Mouse (Mus musculus): ENCODE measurements around the gene Slco2a1. TPM values are rescaled to one million over a fixed set of nuclear protein-coding genes. Genes with fewer than 3 reads are reported as not detected.

Gene Slco2a1
- polyA plus RNA-seq, 1 experiment from 2014 or later = 1.2 TPM

- DNase-seq (ENCODE audit: low spot score) = no peak
- no peak overlapping the region for H3K4me3 ChIP-seq
These were observed 35.6 kb downstream of the Slco2a1 start for GRCm38 (mm10) chr9:103024116-103024515.

GRCm38 (mm10) chr9:103027150-103027889 is 38.8 kb downstream of the Slco2a1 start:
- Histone ChIP-seq H3K9me3 (no peaks in the 10 kb centered on the region), H3K4me1 (peaks cover 11% of the 10 kb centered on the region; the same call in 1 of the 2 replicates), H3K4me3 (no peak overlapping the region), H3K27ac (replicated peaks) (no peak overlapping the region), H3K27me3 (replicated peaks; ENCODE audit: low read depth, poor library complexity, severe bottlenecking) (no peaks in the 10 kb centered on the region), H3K36me3 (replicated peaks) (no peaks in the 10 kb centered on the region)
- DNase-seq (ENCODE audit: low spot score) = no peak
- 77% methylated on average over 11 of the region's 11 CpGs for WGBS

More at GRCm38 (mm10) chr9:103024116-103024515, 35.6 kb downstream of the Slco2a1 start:
- H3K27me3 ChIP-seq (replicated peaks; ENCODE audit: low read depth, poor library complexity, severe bottlenecking) = no peaks in the 10 kb centered on the region
- no peaks in the 10 kb centered on the region for H3K9me3 ChIP-seq
- peaks cover 6% of the 10 kb centered on the region; the same call in 1 of the 2 replicates for H3K4me1 ChIP-seq
- no peak overlapping the region for H3K27ac ChIP-seq (replicated peaks)
- 82% methylated on average over 4 of the region's 4 CpGs for WGBS
- no peaks in the 10 kb centered on the region for H3K36me3 ChIP-seq (replicated peaks)

- Histone ChIP-seq H3K4me1 (peaks cover 11% of the 10 kb centered on the region; the same call in 1 of the 2 replicates), H3K27me3 (replicated peaks; ENCODE audit: low read depth, poor library complexity, severe bottlenecking) (no peaks in the 10 kb centered on the region), H3K9me3 (no peaks in the 10 kb centered on the region), H3K36me3 (replicated peaks) (no peaks in the 10 kb centered on the region), H3K4me3 (no peak overlapping the region), H3K27ac (replicated peaks) (no peak overlapping the region)
- DNase-seq (ENCODE audit: low spot score) = no peak
- WGBS = 63% methylated on average over 8 of the region's 8 CpGs
These were observed 40.5 kb downstream of the Slco2a1 start for GRCm38 (mm10) chr9:103029012-103029411.

- no peak for DNase-seq (ENCODE audit: low spot score)
- WGBS = 86% methylated on average over 2 of the region's 2 CpGs
- H3K9me3 ChIP-seq = no peaks in the 10 kb centered on the region
- peaks cover 11% of the 10 kb centered on the region; the same call in 1 of the 2 replicates for H3K4me1 ChIP-seq
- no peak overlapping the region for H3K4me3 ChIP-seq
- no peak overlapping the region for H3K27ac ChIP-seq (replicated peaks)
- H3K36me3 ChIP-seq (replicated peaks) = no peaks in the 10 kb centered on the region
- no peaks in the 10 kb centered on the region for H3K27me3 ChIP-seq (replicated peaks; ENCODE audit: low read depth, poor library complexity, severe bottlenecking)
These were observed 41.5 kb downstream of the Slco2a1 start for GRCm38 (mm10) chr9:103030041-103030440.

DNA sequence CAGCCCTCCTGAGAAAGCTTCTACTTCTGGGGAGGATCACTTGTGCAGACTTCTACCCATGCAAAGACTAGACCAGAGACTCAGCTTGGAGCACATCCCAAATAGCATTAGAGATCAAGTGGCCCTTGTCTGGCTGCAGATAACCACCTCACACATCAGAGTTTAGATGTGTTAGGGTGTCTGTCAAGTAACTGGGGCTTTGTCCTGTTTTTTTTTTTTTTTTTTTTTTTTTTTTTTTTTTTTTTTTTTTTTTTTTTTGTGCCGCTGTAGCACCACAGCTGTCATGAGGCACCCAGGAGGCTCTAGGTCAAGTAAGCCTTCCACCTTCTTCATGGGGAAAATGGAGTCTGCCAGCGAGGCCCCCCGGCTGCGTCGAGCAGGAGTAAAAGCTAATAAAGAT is 42.7 kb downstream of the Slco2a1 start:
- Histone ChIP-seq H3K4me1 (peaks cover 11% of the 10 kb centered on the region; the same call in 1 of the 2 replicates), H3K36me3 (replicated peaks) (no peaks in the 10 kb centered on the region), H3K27me3 (replicated peaks; ENCODE audit: low read depth, poor library complexity, severe bottlenecking) (no peaks in the 10 kb centered on the region), H3K9me3 (no peaks in the 10 kb centered on the region), H3K27ac (replicated peaks) (no peak overlapping the region), H3K4me3 (no peak overlapping the region)
- 87% methylated on average over 5 of the region's 5 CpGs for WGBS
- no peak for DNase-seq (ENCODE audit: low spot score)

DNA sequence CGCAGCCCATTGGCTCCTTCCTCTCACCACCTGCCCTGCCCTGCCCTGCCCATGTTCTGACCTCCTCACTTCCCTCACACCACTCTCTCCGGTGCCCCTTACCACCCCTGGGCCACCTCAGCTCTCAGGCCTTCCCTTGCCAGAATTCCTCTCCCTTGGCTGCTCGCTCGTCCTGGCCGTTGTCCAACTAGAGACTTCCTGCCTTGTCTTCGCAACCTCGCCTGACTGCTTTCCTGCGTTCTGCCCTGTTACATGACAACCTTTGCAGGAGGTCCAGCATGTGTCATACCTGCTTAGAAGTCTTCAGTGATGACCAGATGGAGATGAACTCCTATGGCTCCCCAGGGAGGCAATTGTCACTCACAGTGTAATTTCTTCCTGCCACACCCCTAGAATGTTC is 43.7 kb downstream of the Slco2a1 start:
- WGBS = 89% methylated on average over 8 of the region's 8 CpGs
- Histone ChIP-seq H3K27me3 (replicated peaks; ENCODE audit: low read depth, poor library complexity, severe bottlenecking) (no peaks in the 10 kb centered on the region), H3K9me3 (no peaks in the 10 kb centered on the region), H3K27ac (replicated peaks) (no peak overlapping the region), H3K36me3 (replicated peaks) (no peaks in the 10 kb centered on the region), H3K4me3 (no peak overlapping the region), H3K4me1 (peaks cover 11% of the 10 kb centered on the region; the same call in 1 of the 2 replicates)
- DNase-seq (ENCODE audit: low spot score) = no peak

DNA sequence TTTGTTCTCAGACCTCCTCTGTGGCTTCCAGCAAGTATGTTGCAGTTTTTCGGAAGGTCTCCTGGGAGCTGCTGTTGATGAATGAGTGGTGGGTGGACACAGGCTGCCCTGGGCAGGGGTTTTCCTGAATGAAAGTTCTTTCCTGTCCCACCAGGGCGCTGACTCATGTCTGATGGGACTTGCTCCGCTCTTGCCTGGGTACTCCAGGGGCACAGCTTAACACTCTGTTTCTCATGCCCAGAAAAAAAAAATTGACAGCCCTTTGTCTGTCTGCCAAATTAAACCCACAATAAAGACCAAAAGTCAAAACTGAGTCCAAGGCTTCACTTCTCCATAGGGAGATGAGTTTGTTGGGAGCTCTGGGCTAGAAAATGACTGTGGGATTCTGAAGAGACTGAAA is 44.9 kb downstream of the Slco2a1 start:
- Histone ChIP-seq H3K9me3 (no peaks in the 10 kb centered on the region), H3K4me1 (peaks cover 6% of the 10 kb centered on the region; the same call in 1 of the 2 replicates), H3K4me3 (no peak overlapping the region), H3K27me3 (replicated peaks; ENCODE audit: low read depth, poor library complexity, severe bottlenecking) (no peaks in the 10 kb centered on the region), H3K27ac (replicated peaks) (no peak overlapping the region), H3K36me3 (replicated peaks) (no peaks in the 10 kb centered on the region)
- WGBS = 92% methylated on average over 3 of the region's 3 CpGs
- DNase-seq (ENCODE audit: low spot score) = no peak

DNA sequence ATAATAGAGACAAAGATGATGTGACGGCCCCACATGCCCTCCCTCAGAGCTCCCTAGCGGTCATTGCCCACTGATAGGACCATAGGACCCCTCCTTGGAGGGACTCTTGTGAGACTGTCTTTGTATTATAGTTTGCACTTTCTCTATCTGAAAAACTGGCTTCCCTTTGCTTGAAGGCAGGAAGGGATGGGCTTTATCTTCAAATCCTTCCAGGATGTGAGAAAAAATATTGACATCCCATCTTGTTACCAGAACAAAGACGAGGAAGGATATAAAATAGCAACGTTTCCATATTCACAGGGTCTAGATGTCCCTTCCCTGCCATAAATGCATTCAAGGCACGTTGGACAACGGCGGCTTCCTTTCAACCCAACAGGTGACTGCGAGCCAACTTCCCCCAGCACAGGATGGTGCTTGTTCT is 48.5 kb downstream of the Slco2a1 start:
- DNase-seq (ENCODE audit: low spot score) = no peak
- no peak overlapping the region for H3K4me3 ChIP-seq
- no peaks in the 10 kb centered on the region for H3K36me3 ChIP-seq (replicated peaks)
- no peaks in the 10 kb centered on the region for H3K9me3 ChIP-seq
- H3K4me1 ChIP-seq = no peaks in the 10 kb centered on the region
- H3K27me3 ChIP-seq (replicated peaks; ENCODE audit: low read depth, poor library complexity, severe bottlenecking) = no peaks in the 10 kb centered on the region
- H3K27ac ChIP-seq (replicated peaks) = no peak overlapping the region
- WGBS = 83% methylated on average over 8 of the region's 8 CpGs

DNA sequence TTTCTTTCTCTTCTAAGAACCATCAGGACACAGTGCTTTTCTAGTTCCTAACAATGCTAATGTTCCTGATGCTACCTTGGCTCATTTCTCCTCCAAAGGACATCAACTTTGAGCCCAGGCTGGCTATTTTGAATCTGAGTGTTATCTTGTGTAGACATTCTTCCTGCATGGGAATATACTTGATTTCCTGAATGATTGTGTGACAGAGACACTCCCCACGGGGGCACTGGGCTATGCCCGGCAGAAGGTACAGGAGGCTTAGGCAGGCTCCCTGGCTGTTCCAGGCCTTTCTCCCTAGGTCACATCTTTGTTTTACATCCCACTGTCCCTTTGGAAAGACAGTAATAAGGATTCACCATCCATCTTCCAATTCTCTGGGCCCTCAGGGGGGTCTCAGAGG is 49.8 kb downstream of the Slco2a1 start:
- H3K4me1 ChIP-seq = no peaks in the 10 kb centered on the region
- 80% methylated on average over 2 of the region's 2 CpGs for WGBS
- no peak for DNase-seq (ENCODE audit: low spot score)
- no peaks in the 10 kb centered on the region for H3K27me3 ChIP-seq (replicated peaks; ENCODE audit: low read depth, poor library complexity, severe bottlenecking)
- H3K4me3 ChIP-seq = no peak overlapping the region
- H3K36me3 ChIP-seq (replicated peaks) = no peaks in the 10 kb centered on the region
- no peak overlapping the region for H3K27ac ChIP-seq (replicated peaks)
- H3K9me3 ChIP-seq = no peaks in the 10 kb centered on the region

GRCm38 (mm10) chr9:103038705-103039104 is 50.2 kb downstream of the Slco2a1 start:
- no peak overlapping the region for H3K27ac ChIP-seq (replicated peaks)
- no peaks in the 10 kb centered on the region for H3K4me1 ChIP-seq
- DNase-seq (ENCODE audit: low spot score) = no peak
- H3K36me3 ChIP-seq (replicated peaks) = no peaks in the 10 kb centered on the region
- no peaks in the 10 kb centered on the region for H3K9me3 ChIP-seq
- H3K4me3 ChIP-seq = no peak overlapping the region
- no peaks in the 10 kb centered on the region; the same call in 1 of the 2 replicates for H3K27me3 ChIP-seq (replicated peaks; ENCODE audit: low read depth, poor library complexity, severe bottlenecking)
- 87% methylated on average over 7 of the region's 7 CpGs for WGBS

- no peaks in the 10 kb centered on the region; the same call in 1 of the 2 replicates for H3K27me3 ChIP-seq (replicated peaks; ENCODE audit: low read depth, poor library complexity, severe bottlenecking)
- H3K4me3 ChIP-seq = no peak overlapping the region
- no peaks in the 10 kb centered on the region for H3K9me3 ChIP-seq
- H3K4me1 ChIP-seq = no peaks in the 10 kb centered on the region
- H3K27ac ChIP-seq (replicated peaks) = no peak overlapping the region
- H3K36me3 ChIP-seq (replicated peaks) = no peaks in the 10 kb centered on the region
- no peak for DNase-seq (ENCODE audit: low spot score)
- WGBS = 91% methylated on average over 2 of the region's 2 CpGs
These were observed 52.1 kb downstream of the Slco2a1 start for GRCm38 (mm10) chr9:103040581-103040980.

DNA sequence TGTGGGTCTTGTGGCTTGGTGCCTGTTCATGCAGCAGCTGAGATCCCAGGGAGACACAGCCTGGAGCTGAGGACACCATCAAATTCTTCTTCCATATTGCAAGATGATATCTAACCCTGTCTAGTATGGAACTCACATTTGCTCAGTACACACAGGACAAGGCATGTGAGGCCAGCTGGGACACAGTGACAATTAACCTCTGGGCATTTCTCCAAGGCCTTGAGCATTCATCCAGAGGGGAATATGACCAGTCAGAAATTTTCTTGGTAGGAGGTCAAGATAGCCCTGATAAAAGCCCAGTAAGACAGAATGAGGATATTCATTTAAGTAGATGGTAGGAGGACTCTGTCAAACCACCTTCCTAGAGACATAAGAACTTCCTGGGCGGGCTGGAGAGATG is 56.9 kb downstream of the Slco2a1 start:
- Histone ChIP-seq H3K27me3 (replicated peaks; ENCODE audit: low read depth, poor library complexity, severe bottlenecking) (no peaks in the 10 kb centered on the region; the same call in 1 of the 2 replicates), H3K27ac (replicated peaks) (no peak overlapping the region), H3K4me3 (no peak overlapping the region), H3K9me3 (no peaks in the 10 kb centered on the region), H3K36me3 (replicated peaks) (no peaks in the 10 kb centered on the region), H3K4me1 (no peaks in the 10 kb centered on the region)
- no peak for DNase-seq (ENCODE audit: low spot score)
- 83% methylated on average over 1 of the region's 1 CpGs for WGBS

GRCm38 (mm10) chr9:103049049-103049511 is 60.6 kb downstream of the Slco2a1 start:
- no peak for DNase-seq (ENCODE audit: low spot score)
- WGBS = 87% methylated on average over 7 of the region's 7 CpGs

More at GRCm38 (mm10) chr9:103049049-103049511, 60.6 kb downstream of the Slco2a1 start:
- H3K27me3 ChIP-seq (replicated peaks; ENCODE audit: low read depth, poor library complexity, severe bottlenecking) = no peaks in the 10 kb centered on the region; the same call in 1 of the 2 replicates
- H3K4me1 ChIP-seq = peaks cover 3% of the 10 kb centered on the region; the same call in 1 of the 2 replicates
- H3K9me3 ChIP-seq = no peaks in the 10 kb centered on the region
- H3K4me3 ChIP-seq = no peak overlapping the region
- no peaks in the 10 kb centered on the region for H3K36me3 ChIP-seq (replicated peaks)
- no peak overlapping the region for H3K27ac ChIP-seq (replicated peaks)

Data from embryonic facial prominence, embryonic 10.5 days (tissue).